Mouse (Mus musculus) ES-Bruce4 (cell line): ENCODE measurements around the gene Gm20521. TPM values are rescaled to one million over a fixed set of nuclear protein-coding genes. Genes with fewer than 3 reads are reported as not detected.

Experiments
- H3K27ac ChIP-seq: 2 replicates; pipeline ENCODE4 v1.5.1; 2012; ENCODE audit warnings: low read length, inconsistent platforms; ENCODE audit not compliant: insufficient read depth
- H3K27me3 ChIP-seq: 2 replicates; pipeline ENCODE4 v1.6.1; 2012; ENCODE audit warnings: mild to moderate bottlenecking, low read length, inconsistent platforms; ENCODE audit not compliant: control insufficient read depth, poor library complexity, insufficient read depth, severe bottlenecking
- H3K36me3 ChIP-seq: 2 replicates; pipeline ENCODE4 v1.6.1; 2012; ENCODE audit warnings: inconsistent platforms, mild to moderate bottlenecking, low read length, moderate library complexity; ENCODE audit not compliant: control insufficient read depth, poor library complexity, insufficient read depth, severe bottlenecking
- H3K4me1 ChIP-seq: one replicate; pipeline ENCODE4 v1.8.1; 2011; ENCODE audit warnings: low read length; ENCODE audit not compliant: control insufficient read depth, insufficient read depth
- H3K4me3 ChIP-seq: 2 replicates; pipeline ENCODE4 v1.5.1; 2011; ENCODE audit warnings: low read depth, mild to moderate bottlenecking, low read length
- H3K9ac ChIP-seq: 2 replicates; pipeline ENCODE4 v1.6.1; 2012; ENCODE audit warnings: low read depth, mild to moderate bottlenecking, inconsistent platforms; ENCODE audit not compliant: poor library complexity, severe bottlenecking
- H3K9me3 ChIP-seq: replicated peaks from 2 replicates; pipeline ENCODE4 v1.6.1; 2012; ENCODE audit warnings: mild to moderate bottlenecking, low read length, inconsistent platforms; ENCODE audit not compliant: control insufficient read depth, poor library complexity, insufficient read depth, severe bottlenecking
- CTCF ChIP-seq: IDR thresholded peaks from one replicate; pipeline ENCODE4 v1.8.1; 2011; ENCODE audit warnings: low read depth, low read length
- EP300 ChIP-seq: IDR thresholded peaks from 2 replicates; pipeline ENCODE4 v1.6.1; 2011; ENCODE audit warnings: low read depth, low read length; ENCODE audit not compliant: insufficient read depth
- POLR2A ChIP-seq: IDR thresholded peaks from one replicate; pipeline ENCODE4 v1.8.1; 2011; ENCODE audit warnings: low read length; ENCODE audit not compliant: insufficient read depth
- polyA plus RNA-seq: library from polyadenylated mRNA; stranded (reverse); fragments of >200 nt; gene quantifications from 2 replicates; pipeline ENCODE4 v1.2.4, GENCODE M21; 2011; ENCODE audit warnings: low read depth; ENCODE audit not compliant: missing spikeins, insufficient read depth, insufficient read length

Gm20521 gene
- polyA plus RNA-seq, 1 experiment: not detected

DNA sequence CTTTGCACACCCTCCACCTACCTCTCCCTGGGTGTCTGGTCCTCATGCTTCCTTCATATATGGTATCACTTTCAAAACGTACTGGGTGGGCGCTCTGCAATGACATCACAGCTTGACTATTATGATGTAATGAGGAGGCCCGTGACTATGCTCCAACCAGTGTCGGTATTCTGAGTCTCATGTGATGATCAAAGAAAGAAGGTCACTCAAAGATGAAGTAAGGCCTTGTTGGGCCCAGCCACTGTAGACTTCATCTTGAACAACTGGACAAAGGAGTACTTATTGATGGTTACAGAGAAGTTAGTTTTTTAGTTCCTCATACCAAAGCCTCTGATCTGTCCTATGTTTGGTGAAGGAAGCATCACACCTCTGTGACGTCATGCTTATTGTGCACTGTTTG, 12.4 kb upstream of the Gm20521 start, which contains the start of gene Homez:
Gene Homez (minus strand): TSS at position 101 of the 400 bp plus-strand sequence.
- TF ChIP-seq POLR2A (no peak), EP300 (no peak), CTCF (no peak)
- Histone ChIP-seq H3K36me3 (no peaks in the 10 kb centered on the region), H3K4me3 (no peak within 1 kb of the TSS), H3K27ac (no peak within 1 kb of the TSS), H3K9ac (no peak within 1 kb of the TSS), H3K4me1 (no peaks in the 10 kb centered on the region), H3K9me3 (no peaks in the 10 kb centered on the region), H3K27me3 (no peaks in the 10 kb centered on the region)

DNA sequence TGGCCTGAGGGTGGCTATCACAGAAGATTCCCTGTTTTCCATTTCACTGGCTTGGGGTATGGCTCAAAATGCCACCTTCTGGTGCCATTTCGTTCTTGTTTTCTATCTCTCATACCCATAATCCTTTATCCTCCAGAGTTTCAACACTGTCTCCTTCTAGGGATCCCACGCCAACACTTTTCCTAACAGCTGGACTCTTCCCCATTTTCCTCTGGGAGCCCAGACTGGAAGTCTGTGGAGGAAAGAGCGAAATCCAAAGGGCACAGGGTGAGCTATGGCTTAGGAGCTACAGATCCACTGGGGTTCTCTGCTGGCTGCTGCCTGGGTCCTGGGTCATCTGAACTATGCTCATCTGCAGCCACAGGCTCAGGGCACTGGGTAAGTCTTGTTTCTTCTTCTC, 9.1 kb upstream of the Gm20521 start:
- Histone ChIP-seq H3K4me1 (no peaks in the 10 kb centered on the region), H3K36me3 (no peaks in the 10 kb centered on the region), H3K9me3 (no peaks in the 10 kb centered on the region), H3K27me3 (no peaks in the 10 kb centered on the region), H3K27ac (no peak overlapping the region), H3K4me3 (no peak overlapping the region), H3K9ac (no peak overlapping the region)
- no peak for TF ChIP-seq CTCF
- TF ChIP-seq POLR2A: no peak
- no peak for TF ChIP-seq EP300

DNA sequence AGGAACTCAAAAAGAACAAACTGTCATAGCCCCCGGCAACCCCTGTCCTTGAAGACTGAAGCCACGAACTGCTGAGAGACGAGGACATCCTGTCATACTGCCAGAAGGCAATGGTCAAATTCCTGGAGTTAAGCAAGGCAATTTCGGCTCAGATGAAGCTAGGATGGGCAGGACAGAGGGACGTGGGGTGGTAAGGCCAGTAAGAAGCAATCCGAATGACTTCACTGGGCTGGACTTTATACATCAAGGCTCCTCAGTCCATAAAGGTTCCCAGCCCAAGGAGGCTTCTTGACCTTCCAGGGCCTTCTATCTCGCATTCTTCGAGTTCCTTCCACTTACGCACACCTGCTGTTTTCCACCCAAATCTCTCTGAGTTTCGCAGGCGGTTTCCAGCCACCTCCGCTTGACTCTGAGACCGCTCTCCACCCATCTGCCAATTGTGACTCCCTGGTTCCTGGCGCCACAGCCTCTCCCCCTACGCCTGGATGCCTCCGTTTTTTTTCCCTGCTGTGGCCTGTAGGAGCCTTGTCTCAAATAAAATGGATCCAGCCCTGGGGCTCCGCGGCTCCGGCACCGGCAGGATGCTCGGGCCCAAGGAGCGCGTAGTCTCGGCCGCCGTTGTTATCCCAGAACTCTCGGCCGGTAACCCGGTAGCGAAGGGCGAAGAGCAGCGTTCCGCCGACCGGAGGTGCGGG, 7.2 kb upstream of the Gm20521 start:
- Histone ChIP-seq H3K27ac (no peak overlapping the region; the same call in 1 of the 2 replicates), H3K27me3 (no peaks in the 10 kb centered on the region), H3K36me3 (no peaks in the 10 kb centered on the region), H3K9ac (peak overlapping the region; percentile 74), H3K4me3 (peak overlapping the region; percentile 70), H3K9me3 (no peaks in the 10 kb centered on the region), H3K4me1 (no peaks in the 10 kb centered on the region)
- TF ChIP-seq CTCF (no peak), POLR2A (no peak), EP300 (no peak)

DNA sequence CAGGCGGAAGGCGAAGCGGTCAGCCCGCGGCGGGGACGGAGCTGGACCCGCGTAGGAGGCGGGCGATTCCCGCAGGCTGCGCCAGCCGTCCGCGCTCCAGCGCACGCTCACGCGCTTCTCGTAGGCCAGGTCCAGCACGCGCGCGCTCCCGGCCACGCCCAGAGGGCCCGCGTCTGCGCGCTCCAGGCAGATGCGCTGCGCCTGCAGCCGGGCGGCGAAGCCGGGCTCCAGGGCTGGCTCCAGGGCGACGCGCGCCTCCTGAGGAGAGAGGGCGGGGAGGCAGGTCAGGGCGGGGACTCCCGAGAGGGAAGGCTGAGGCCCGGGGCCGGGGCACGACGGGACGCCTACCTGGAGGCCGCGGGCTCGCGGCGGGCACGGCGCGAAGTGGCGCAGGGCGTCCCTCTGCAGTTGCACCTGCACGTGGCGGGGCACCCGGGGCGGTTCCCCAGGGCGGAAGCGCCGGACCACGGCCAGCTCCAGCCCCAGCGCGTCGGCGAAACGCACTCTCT, 6.6 kb upstream of the Gm20521 start:
- H3K36me3 ChIP-seq: no peaks in the 10 kb centered on the region
- no peaks in the 10 kb centered on the region for H3K9me3 ChIP-seq
- no peaks in the 10 kb centered on the region for H3K27me3 ChIP-seq
- H3K9ac ChIP-seq: peak overlapping the region; percentile 74
- H3K4me3 ChIP-seq: peak overlapping the region; percentile 70
- TF ChIP-seq POLR2A (no peak), EP300 (no peak), CTCF (no peak)
- no peaks in the 10 kb centered on the region for H3K4me1 ChIP-seq
- no peak overlapping the region for H3K27ac ChIP-seq

DNA sequence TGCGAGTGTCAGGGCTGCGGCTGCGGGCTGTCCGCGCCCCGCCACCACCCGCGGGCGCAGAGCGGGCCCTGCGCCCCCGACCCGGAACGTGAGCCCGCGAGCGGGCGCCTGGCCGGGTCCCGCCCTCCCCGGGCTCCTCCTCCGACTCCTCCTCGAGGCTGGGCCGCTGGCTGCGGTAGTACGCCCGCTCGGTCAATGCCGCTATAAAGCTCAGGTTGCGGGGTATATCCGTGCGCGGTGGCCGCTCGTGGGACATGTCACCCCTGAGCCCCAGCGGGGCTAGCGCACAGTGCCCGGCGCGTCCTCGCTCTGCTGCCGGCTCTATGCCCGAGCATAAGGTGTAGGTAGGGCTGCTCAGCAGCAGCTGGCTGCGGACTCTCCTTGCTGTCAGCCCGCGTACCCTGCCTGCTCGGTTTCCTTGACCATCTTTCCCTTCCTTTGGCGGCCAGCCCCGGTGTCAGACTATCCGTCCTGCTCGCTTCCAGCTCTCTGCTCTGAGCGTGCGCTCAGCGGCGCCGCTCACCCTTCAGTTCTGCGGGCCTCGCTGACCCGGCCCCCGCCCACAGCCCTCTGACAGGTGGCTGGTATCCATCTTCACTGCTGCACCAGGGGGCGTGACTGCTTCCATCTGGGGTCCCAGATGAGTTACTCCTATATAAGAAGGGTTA, 6.1 kb upstream of the Gm20521 start, which contains the start of gene Ppp1r3e:
Gene Ppp1r3e (minus strand): TSS at position 503 of the 668 bp plus-strand sequence.
- H3K4me1 ChIP-seq: no peaks in the 10 kb centered on the region
- TF ChIP-seq POLR2A: no peak
- TF ChIP-seq CTCF: no peak
- TF ChIP-seq EP300: no peak
- H3K9ac ChIP-seq: peak within 1 kb of the TSS; percentile 74
- H3K27ac ChIP-seq: no peak within 1 kb of the TSS
- H3K27me3 ChIP-seq: no peaks in the 10 kb centered on the region
- H3K36me3 ChIP-seq: no peaks in the 10 kb centered on the region
- H3K4me3 ChIP-seq: peak within 1 kb of the TSS; percentile 70
- no peaks in the 10 kb centered on the region for H3K9me3 ChIP-seq
